Mouse (Mus musculus) lung, adult 18-20 months (tissue): ENCODE results near the gene Dync2li1.

Experiments
- DNase-seq, 2 experiments: peaks; one replicate each; pipeline ENCODE4 v3.0.0; 2022; ENCODE audit warnings: mixed read lengths in 2 of 2

The Dync2li1 gene

DNA sequence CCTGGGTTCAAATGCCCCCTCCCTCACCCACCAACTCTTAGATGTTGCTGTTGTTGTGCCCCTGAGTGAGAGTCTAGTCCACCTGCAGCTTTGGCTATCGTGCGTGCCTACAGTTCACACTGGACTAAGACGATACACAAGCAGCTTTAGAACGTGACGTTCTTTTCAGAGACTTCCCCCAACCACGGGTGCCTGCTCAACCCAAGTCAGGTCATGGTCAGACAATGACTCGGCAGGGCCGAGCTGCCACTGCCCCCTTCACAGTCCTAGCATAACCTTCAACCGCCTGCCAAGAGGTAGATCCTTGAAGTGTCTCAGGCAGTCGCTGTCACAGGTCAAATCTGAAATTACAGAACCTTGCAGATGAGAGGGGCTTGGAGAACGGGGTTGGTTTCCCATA is 62.5 kb downstream of the Dync2li1 start:
- DNase-seq: no peak

DNA sequence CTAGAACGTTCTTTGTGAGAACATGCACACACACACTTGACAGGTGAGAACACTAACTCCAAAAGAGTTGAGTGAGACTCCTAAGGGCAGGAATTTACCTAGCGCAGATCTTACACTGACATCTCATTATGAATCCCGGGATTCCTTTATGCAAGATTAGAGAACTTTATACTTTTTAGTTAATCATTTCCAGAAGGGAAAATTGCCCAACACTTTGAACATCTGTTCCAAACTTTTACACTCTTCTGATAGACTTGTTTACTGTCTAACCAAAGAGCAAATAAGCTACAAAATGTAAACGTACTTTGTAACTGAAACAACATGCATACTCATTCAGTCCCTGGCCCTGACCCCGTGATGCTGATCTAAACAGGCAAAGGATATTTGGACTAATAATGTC is 63.0 kb downstream of the Dync2li1 start:
- DNase-seq: no peak

DNA sequence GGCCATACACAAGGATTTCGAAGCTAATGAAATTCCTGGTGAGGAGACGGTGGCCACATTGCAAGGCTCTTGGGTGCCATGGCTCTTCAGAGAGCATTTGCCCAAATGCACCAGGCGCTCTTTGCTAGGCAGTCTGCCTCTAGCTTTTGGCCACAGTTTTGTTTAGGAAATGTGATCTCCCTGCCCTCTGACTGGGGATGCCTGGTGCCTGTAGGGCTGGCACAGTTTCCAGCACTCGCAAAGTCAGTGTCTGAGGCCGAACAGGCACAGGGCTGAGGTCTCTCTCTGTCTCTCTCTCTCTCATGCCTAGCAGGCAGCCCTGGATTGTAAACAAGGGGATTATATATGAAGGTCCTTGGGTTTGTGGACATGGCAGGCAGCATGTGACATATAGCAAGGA is 63.8 kb downstream of the Dync2li1 start:
- no peak for DNase-seq

DNA sequence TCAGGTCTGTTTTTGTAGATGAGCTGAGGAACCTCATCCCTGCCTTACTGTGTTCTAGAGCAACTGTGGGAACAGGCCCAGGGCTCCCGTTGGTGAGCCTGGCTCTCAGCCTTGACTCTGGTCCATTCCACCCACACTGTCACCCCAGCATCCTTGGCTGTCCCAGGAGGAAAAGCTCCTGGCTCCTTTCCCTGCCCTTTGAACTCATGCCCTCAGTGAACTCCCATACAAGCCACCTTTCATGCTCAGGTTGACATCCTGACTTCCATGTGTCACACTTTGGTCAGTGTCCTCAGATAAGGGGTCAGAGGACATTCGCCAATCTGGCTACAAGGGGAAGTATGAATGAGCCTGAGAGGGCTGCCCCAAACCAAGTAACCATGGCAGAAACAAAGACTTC is 67.4 kb downstream of the Dync2li1 start:
- DNase-seq: no peak

DNA sequence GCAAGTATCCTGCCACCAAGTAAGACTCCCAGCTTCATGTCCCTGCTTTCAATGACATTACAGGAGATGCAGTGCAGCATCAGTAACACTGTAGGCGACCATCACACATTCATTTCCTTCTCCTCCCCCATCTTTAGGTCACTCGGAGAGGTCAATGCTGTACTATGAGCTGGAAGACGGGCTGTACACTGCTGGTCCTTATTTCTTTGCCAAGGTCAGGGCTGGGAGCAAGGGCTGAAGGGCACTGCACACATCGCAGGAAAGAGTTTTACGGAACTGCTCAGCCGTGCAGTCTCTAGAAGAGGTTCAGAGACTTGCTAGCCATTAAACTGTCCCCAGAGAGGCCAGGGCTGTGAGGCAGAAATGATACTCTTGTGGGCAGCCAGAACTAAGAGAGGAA is 70.2 kb downstream of the Dync2li1 start:
- no peak for DNase-seq

DNA sequence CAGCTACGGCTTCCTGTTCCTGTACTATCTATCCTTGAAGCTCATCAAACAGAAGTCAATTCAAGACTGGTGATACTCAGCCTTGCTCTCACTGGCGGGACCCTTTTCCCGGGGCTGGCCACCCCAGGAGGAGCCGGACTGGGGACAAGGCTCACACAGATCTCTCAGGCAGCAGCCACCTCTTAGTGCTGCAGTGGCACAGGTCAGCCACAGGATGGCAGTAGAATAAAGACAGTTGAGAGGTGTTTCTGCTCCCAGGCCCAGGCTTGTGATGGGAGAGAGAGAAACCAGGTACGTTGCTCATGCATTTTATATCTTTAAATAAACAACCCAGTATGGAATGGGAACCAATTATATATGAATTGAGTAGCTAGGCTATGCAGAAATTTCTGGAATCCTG is 72.4 kb downstream of the Dync2li1 start:
- peak; percentile 41 to 52 for DNase-seq
